Mouse (Mus musculus) kidney, postnatal 0 days (tissue): ENCODE results near the gene Tnrc6c. TPM values are rescaled to one million over a fixed set of nuclear protein-coding genes. Genes with fewer than 3 reads are reported as not detected.
A peak's percentile ranks its signal among the peaks of the same experiment; 100 is the strongest.

Experiments
- ATAC-seq: fragments of 200-750 bp; cut with Nextera tagmentation; replicated peaks from 2 replicates; pipeline ENCODE4 v1.8.0; 2017; ENCODE audit warnings: low read depth, moderate number of reproducible peaks, moderate TSS enrichment, moderate library complexity; ENCODE audit not compliant: low FRiP score
- DNase-seq: peaks from one replicate; pipeline ENCODE4 v3.0.0-alpha.2; 2016; ENCODE audit warnings: low spot score
- H3K27ac ChIP-seq: fragments of 300-500 bp; sonication (generic); 2 replicates; pipeline ENCODE4 v1.5.1; 2014; ENCODE audit warnings: mild to moderate bottlenecking
- H3K27me3 ChIP-seq: fragments of 300-500 bp; sonication (generic); 2 replicates; pipeline ENCODE4 v1.6.1; 2014; ENCODE audit warnings: low read length, mixed read lengths; ENCODE audit not compliant: insufficient read depth
- H3K36me3 ChIP-seq: fragments of 300-500 bp; sonication (generic); 2 replicates; pipeline ENCODE4 v1.6.1; 2014; ENCODE audit warnings: low read length, mixed read lengths; ENCODE audit not compliant: insufficient read depth
- H3K4me1 ChIP-seq: fragments of 300-500 bp; sonication (generic); replicated peaks from 2 replicates; pipeline ENCODE4 v1.6.1; 2014; ENCODE audit warnings: antibody characterized with exemption, low read length, mixed read lengths; ENCODE audit not compliant: insufficient read depth
- H3K4me2 ChIP-seq: fragments of 300-500 bp; sonication (generic); 2 replicates; pipeline ENCODE4 v1.6.1; 2014; ENCODE audit warnings: mild to moderate bottlenecking, low read length, moderate library complexity, mixed read lengths
- H3K4me3 ChIP-seq: fragments of 300-500 bp; sonication (generic); replicated peaks from 2 replicates; pipeline ENCODE4 v1.5.1; 2014; ENCODE audit warnings: low read depth, low read length
- H3K9ac ChIP-seq: fragments of 300-500 bp; sonication (generic); 2 replicates; pipeline ENCODE4 v1.6.1; 2014; ENCODE audit warnings: low read depth, low read length
- H3K9me3 ChIP-seq: fragments of 300-500 bp; sonication (generic); replicated peaks from 2 replicates; pipeline ENCODE4 v1.6.1; 2016; ENCODE audit warnings: low read length, inconsistent platforms, mixed read lengths
- CTCF ChIP-seq: IDR thresholded peaks from 2 replicates; pipeline ENCODE4 v1.5.1; 2016; ENCODE audit warnings: antibody characterized with exemption, low read depth, mild to moderate bottlenecking, moderate library complexity
- WGBS: fragments of 180-500 bp; shearing (Covaris S2); extraction: QIAGEN DNeasy Blood & Tissue Kit; methylation state at CpG from one replicate; pipeline ENCODE4 v1.1.7; 2014; 5-methylcytosine and 5-hydroxymethylcytosine counted together
- polyA plus RNA-seq: library from polyadenylated mRNA; unstranded; fragments of >200 nt; fragmentation: Nextera tagmentation; extraction: Ambion mirVana; gene quantifications from 2 replicates; pipeline ENCODE4 v1.2.1, GENCODE M21; 2015

Tnrc6c gene
- polyA plus RNA-seq, 1 experiment from 2014 or later = 8.7 TPM

GRCm38 (mm10) chr11:117803166-117803688, 149.1 kb downstream of the Tnrc6c start:
- no peaks in the 10 kb centered on the region for H3K9me3 ChIP-seq
- no peaks in the 10 kb centered on the region for H3K36me3 ChIP-seq
- 76% methylated on average over 3 of the region's 3 CpGs for WGBS
- no peak for DNase-seq
- no peak for ATAC-seq
- no peak overlapping the region for H3K4me3 ChIP-seq
- no peak overlapping the region for H3K4me2 ChIP-seq
- H3K27me3 ChIP-seq = no peaks in the 10 kb centered on the region
- no peaks in the 10 kb centered on the region for H3K4me1 ChIP-seq
- no peak for TF ChIP-seq CTCF
- no peak overlapping the region for H3K9ac ChIP-seq
- no peak overlapping the region for H3K27ac ChIP-seq

DNA sequence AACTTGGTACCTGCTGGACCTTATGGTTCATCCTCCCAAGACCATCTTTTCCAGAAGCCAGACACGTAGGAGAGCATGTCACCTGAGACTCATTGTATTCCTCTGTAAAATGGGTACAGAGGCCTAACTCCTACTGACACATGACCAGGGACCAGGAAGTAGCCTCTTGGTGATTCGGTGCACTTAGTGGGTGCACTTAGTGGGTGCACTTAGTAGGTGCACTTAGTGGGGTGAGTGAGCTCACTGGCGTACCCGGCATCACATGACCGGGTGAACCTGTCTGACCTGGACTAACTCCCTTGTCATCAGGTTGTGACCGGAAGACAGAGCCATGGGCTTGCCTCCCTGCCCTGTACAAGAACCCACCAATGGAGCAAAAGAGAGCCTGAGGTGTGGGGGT, 152.7 kb downstream of the Tnrc6c start:
- TF ChIP-seq CTCF = no peak
- Histone ChIP-seq H3K27me3 (no peaks in the 10 kb centered on the region), H3K4me1 (peaks cover 3% of the 10 kb centered on the region; the same call in 1 of the 2 replicates), H3K9ac (no peak overlapping the region), H3K27ac (no peak overlapping the region), H3K9me3 (no peaks in the 10 kb centered on the region), H3K4me3 (no peak overlapping the region), H3K4me2 (no peak overlapping the region), H3K36me3 (no peaks in the 10 kb centered on the region)
- ATAC-seq = no peak
- no peak for DNase-seq
- 95% methylated on average over 6 of the region's 6 CpGs for WGBS

GRCm38 (mm10) chr11:117809407-117810311, 155.6 kb downstream of the Tnrc6c start, which contains the start of the genes Gm20708 and Syngr2:
Gm20708 (plus strand) TSS chr11:117809668.
Syngr2 (plus strand) TSS chr11:117809668.
- Histone ChIP-seq H3K36me3 (peaks cover 20% of the 10 kb centered on the region), H3K9me3 (no peaks in the 10 kb centered on the region), H3K4me2 (peak within 1 kb of the TSS; percentile 82), H3K27ac (peak within 1 kb of the TSS; percentile 75), H3K4me3 (peak within 1 kb of the TSS; percentile 71), H3K27me3 (no peaks in the 10 kb centered on the region), H3K4me1 (peaks cover 3% of the 10 kb centered on the region; the same call in 1 of the 2 replicates), H3K9ac (peak within 1 kb of the TSS; percentile 74)
- ATAC-seq = peak; percentile 74
- under 1% methylated on average over 64 of the region's 75 CpGs for WGBS
- DNase-seq = peak; percentile 82
- no peak for TF ChIP-seq CTCF

- no peaks in the 10 kb centered on the region for H3K9me3 ChIP-seq
- TF ChIP-seq CTCF = peak; percentile 58
- ATAC-seq (peak; percentile 89), DNase-seq (peak; percentile 94)
- 0% methylated on average over 21 of the region's 21 CpGs for WGBS
- H3K4me1 ChIP-seq = peaks cover 3% of the 10 kb centered on the region; the same call in 1 of the 2 replicates
- H3K4me3 ChIP-seq = peak overlapping the region; percentile 71
- H3K27me3 ChIP-seq = no peaks in the 10 kb centered on the region
- peak overlapping the region; percentile 74 for H3K9ac ChIP-seq
- H3K4me2 ChIP-seq = peak overlapping the region; percentile 82
- H3K36me3 ChIP-seq = peaks cover 23% of the 10 kb centered on the region
- peak overlapping the region; percentile 75 for H3K27ac ChIP-seq
Measured at GRCm38 (mm10) chr11:117810401-117811046, 156.4 kb downstream of the Tnrc6c start.

Other genes with a start within 250 kb of the Tnrc6c start
- gene Gm11733, start 169.9 kb upstream of the Tnrc6c start, polyA plus RNA-seq = not detected in 2 replicates
- gene Tmc8, start 127.8 kb downstream of the Tnrc6c start, polyA plus RNA-seq = 2.3 and 3.6 TPM in 2 replicates
- 38.8 and 39.2 TPM in 2 replicates for gene Tmc6, start 127.9 kb downstream of the Tnrc6c start, polyA plus RNA-seq
- not detected in 2 replicates for gene 6030468B19Rik, start 143.4 kb downstream of the Tnrc6c start, polyA plus RNA-seq
- 0.19 and 0.21 TPM in 2 replicates for gene Gm20708, start 155.4 kb downstream of the Tnrc6c start, polyA plus RNA-seq
- 107 and 115 TPM in 2 replicates for gene Syngr2, start 155.4 kb downstream of the Tnrc6c start, polyA plus RNA-seq
- gene Afmid, start 171.6 kb downstream of the Tnrc6c start, polyA plus RNA-seq = 4.5 and 5.4 TPM in 2 replicates
- gene Tk1, start 171.8 kb downstream of the Tnrc6c start, polyA plus RNA-seq = 51.6 and 64.0 TPM in 2 replicates
- gene Birc5, start 195.0 kb downstream of the Tnrc6c start, polyA plus RNA-seq = 145 and 155 TPM in 2 replicates
- gene Tmem235, start 206.5 kb downstream of the Tnrc6c start, polyA plus RNA-seq = not detected in 2 replicates
- 6.4 and 7.1 TPM in 2 replicates for gene Tha1, start 219.2 kb downstream of the Tnrc6c start, polyA plus RNA-seq